Mouse (Mus musculus) stomach, postnatal 0 days (tissue): Measurements from ENCODE around the gene Shc4. TPM values are rescaled to one million over a fixed set of nuclear protein-coding genes. Genes with fewer than 3 reads are reported as not detected.
A peak's percentile ranks its signal among the peaks of the same experiment; 100 is the strongest.

Experiments used
- ATAC-seq: fragments of 200-750 bp; cut with Nextera tagmentation; 2 replicates; pipeline ENCODE4 v1.8.0; 2017; ENCODE audit not compliant: low FRiP score, low TSS enrichment
- DNase-seq: peaks from one replicate; pipeline ENCODE4 v3.0.0-alpha.2; 2016; ENCODE audit warnings: low spot score
- H3K27ac ChIP-seq: fragments of 300-500 bp; sonication (generic); replicated peaks from 2 replicates; pipeline ENCODE4 v1.5.1; 2014; ENCODE audit warnings: mild to moderate bottlenecking, control low read depth
- H3K27me3 ChIP-seq: fragments of 300-500 bp; sonication (generic); 2 replicates; pipeline ENCODE4 v1.6.1; 2014; ENCODE audit warnings: low read length; ENCODE audit not compliant: control insufficient read depth, insufficient read depth
- H3K36me3 ChIP-seq: fragments of 300-500 bp; sonication (generic); 2 replicates; pipeline ENCODE4 v1.6.1; 2014; ENCODE audit warnings: low read length, mixed read lengths; ENCODE audit not compliant: control insufficient read depth, insufficient read depth
- H3K4me1 ChIP-seq: fragments of 300-500 bp; sonication (generic); replicated peaks from 2 replicates; pipeline ENCODE4 v1.6.1; 2014; ENCODE audit warnings: antibody characterized with exemption; ENCODE audit not compliant: control insufficient read depth, insufficient read depth
- H3K4me2 ChIP-seq: fragments of 300-500 bp; sonication (generic); replicated peaks from 2 replicates; pipeline ENCODE4 v1.6.1; 2014; ENCODE audit warnings: low read depth, mild to moderate bottlenecking, control low read depth, moderate library complexity
- H3K4me3 ChIP-seq: fragments of 300-500 bp; sonication (generic); 2 replicates; pipeline ENCODE4 v1.5.1; 2014; ENCODE audit warnings: low read depth, low read length, control low read depth
- H3K9ac ChIP-seq: fragments of 300-500 bp; sonication (generic); 2 replicates; pipeline ENCODE4 v1.6.1; 2014; ENCODE audit warnings: mild to moderate bottlenecking, low read length, control low read depth, mixed read lengths
- H3K9me3 ChIP-seq: fragments of 300-500 bp; sonication (generic); 2 replicates; pipeline ENCODE4 v1.6.1; 2016; ENCODE audit warnings: low read length; ENCODE audit not compliant: control insufficient read depth
- CTCF ChIP-seq: IDR thresholded peaks from 2 replicates; pipeline ENCODE4 v1.5.1; 2016; ENCODE audit warnings: antibody characterized with exemption, low read depth, mild to moderate bottlenecking, moderate library complexity
- EP300 ChIP-seq: optimal IDR thresholded peaks from 2 replicates; pipeline ENCODE3; 2016; ENCODE audit warnings: antibody characterized with exemption
- WGBS: fragments of 180-500 bp; shearing (Covaris S2); extraction: QIAGEN DNeasy Blood & Tissue Kit; methylation state at CpG from one replicate; pipeline ENCODE4 v1.1.7; 2014; 5-methylcytosine and 5-hydroxymethylcytosine counted together
- polyA plus RNA-seq: library from polyadenylated mRNA; unstranded; fragments of >200 nt; fragmentation: Nextera tagmentation; extraction: Ambion mirVana; gene quantifications from 2 replicates; pipeline ENCODE4 v1.2.1, GENCODE M21; 2015

The Shc4 gene
- polyA plus RNA-seq, 1 experiment from 2014 or later: 1.1 TPM

DNA sequence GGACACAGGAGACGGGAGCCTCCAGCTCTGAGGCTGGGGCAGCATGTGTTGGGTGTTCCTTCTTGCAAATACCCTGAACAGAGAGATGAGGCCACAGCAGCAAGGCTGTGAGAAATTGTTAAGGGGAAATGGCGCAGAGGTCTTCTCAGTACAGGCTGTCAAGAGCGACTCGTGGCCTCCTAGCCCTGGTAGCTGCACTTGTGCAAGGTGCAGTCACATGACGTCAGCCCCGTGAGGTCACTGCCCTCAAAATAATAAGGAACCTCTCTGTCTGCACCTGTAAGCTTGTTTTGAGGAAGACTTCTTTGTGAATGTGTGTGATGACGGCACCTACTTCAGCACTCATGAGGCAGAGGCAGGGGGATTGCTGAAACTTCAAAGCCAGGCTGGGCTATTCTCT is 40.1 kb downstream of the Shc4 start:
- Histone ChIP-seq H3K9ac (no peak overlapping the region), H3K27ac (no peak overlapping the region), H3K36me3 (no peaks in the 10 kb centered on the region), H3K4me3 (no peak overlapping the region), H3K4me2 (no peak overlapping the region), H3K27me3 (no peaks in the 10 kb centered on the region), H3K9me3 (no peaks in the 10 kb centered on the region), H3K4me1 (no peaks in the 10 kb centered on the region)
- no peak for TF ChIP-seq EP300
- TF ChIP-seq CTCF: no peak
- 78% methylated on average over 7 of the region's 7 CpGs for WGBS
- ATAC-seq (no peak), DNase-seq (no peak)

DNA sequence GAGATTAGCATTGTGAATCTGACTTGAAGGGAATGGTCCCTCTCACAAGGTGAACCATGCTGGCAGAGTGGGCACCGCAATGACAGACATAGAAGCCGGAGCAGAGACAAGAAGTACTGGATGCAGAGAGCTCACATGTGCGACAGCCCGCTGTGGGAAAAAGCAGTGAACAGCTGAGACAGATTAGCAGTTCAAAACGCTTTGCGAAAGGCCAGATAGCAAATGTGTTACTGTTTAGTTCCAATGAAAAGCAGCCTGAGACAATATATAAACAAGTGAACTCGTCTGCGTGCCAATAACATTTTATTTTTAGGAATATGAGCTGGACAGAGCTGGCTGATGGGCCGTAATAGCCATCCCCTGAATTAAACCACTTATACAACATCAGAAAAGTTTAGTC is 42.1 kb downstream of the Shc4 start:
- H3K9me3 ChIP-seq: no peaks in the 10 kb centered on the region
- no peak for DNase-seq
- H3K36me3 ChIP-seq: no peaks in the 10 kb centered on the region
- no peak overlapping the region for H3K4me2 ChIP-seq
- peak; percentile 24; the same call in 1 of the 2 replicates for ATAC-seq
- no peak overlapping the region for H3K27ac ChIP-seq
- no peaks in the 10 kb centered on the region for H3K27me3 ChIP-seq
- no peak overlapping the region for H3K9ac ChIP-seq
- WGBS: 45% methylated on average over 9 of the region's 9 CpGs
- no peak for TF ChIP-seq CTCF
- no peak overlapping the region for H3K4me3 ChIP-seq
- no peaks in the 10 kb centered on the region for H3K4me1 ChIP-seq

GRCm38 (mm10) chr2:125672957-125673631 is 50.9 kb downstream of the Shc4 start, which contains the start of gene Eid1:
TSS of gene Eid1 (plus strand) at chr2:125673095.
- H3K9ac ChIP-seq: peak within 1 kb of the TSS; percentile 85
- H3K4me3 ChIP-seq: peak within 1 kb of the TSS; percentile 86
- ATAC-seq (peak; percentile 94), DNase-seq (peak; percentile 89)
- no peaks in the 10 kb centered on the region for H3K9me3 ChIP-seq
- peak within 1 kb of the TSS; percentile 65 for H3K4me2 ChIP-seq
- WGBS: under 1% methylated on average over 51 of the region's 79 CpGs
- H3K4me1 ChIP-seq: no peaks in the 10 kb centered on the region
- TF ChIP-seq EP300 (no peak), CTCF (no peak)
- no peaks in the 10 kb centered on the region for H3K27me3 ChIP-seq
- no peaks in the 10 kb centered on the region for H3K36me3 ChIP-seq
- peak within 1 kb of the TSS; percentile 83 for H3K27ac ChIP-seq

GRCm38 (mm10) chr2:125672568-125672956 is 51.4 kb downstream of the Shc4 start:
- Histone ChIP-seq H3K4me2 (peak overlapping the region; percentile 65), H3K9me3 (no peaks in the 10 kb centered on the region), H3K27ac (no peak overlapping the region; the same call in 1 of the 2 replicates), H3K27me3 (no peaks in the 10 kb centered on the region), H3K4me3 (peak overlapping the region; percentile 86), H3K9ac (peak overlapping the region; percentile 85), H3K4me1 (no peaks in the 10 kb centered on the region), H3K36me3 (no peaks in the 10 kb centered on the region)
- WGBS: 22% methylated on average over 8 of the region's 20 CpGs
- TF ChIP-seq EP300 (no peak), CTCF (0 out of 2 replicates have a peak, but pooled peaks have one; percentile 0)
- DNase-seq (no peak), ATAC-seq (no peak; the same call in 1 of the 2 replicates)

GRCm38 (mm10) chr2:125670846-125671245 is 53.1 kb downstream of the Shc4 start:
- WGBS: 35% methylated on average over 1 of the region's 1 CpGs
- TF ChIP-seq CTCF (peak; percentile 53), EP300 (no peak)
- no peaks in the 10 kb centered on the region for H3K9me3 ChIP-seq
- no peak overlapping the region for H3K9ac ChIP-seq
- ATAC-seq (no peak), DNase-seq (no peak)
- H3K27me3 ChIP-seq: no peaks in the 10 kb centered on the region
- no peaks in the 10 kb centered on the region for H3K36me3 ChIP-seq
- no peaks in the 10 kb centered on the region for H3K4me1 ChIP-seq
- H3K27ac ChIP-seq: no peak overlapping the region
- H3K4me3 ChIP-seq: no peak overlapping the region
- no peak overlapping the region for H3K4me2 ChIP-seq

DNA sequence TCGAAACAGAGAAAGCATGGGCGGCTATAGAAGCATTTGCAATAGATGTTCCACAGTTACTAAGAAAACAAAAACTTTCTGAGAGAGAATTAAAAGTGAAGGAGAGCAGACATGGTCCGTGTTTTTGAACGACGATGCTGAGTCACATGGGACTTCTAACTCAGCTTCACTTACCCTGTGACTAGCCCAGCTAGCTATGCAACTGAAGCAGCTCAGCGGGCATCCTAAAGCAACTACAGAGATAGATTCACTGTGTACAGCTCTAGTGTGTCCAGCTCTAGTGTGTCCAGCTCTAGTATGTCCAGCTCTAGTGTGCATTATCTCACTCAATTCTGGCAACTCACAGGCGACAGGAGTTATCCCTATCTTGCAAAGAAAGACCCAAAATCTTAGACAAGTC is 56.2 kb downstream of the Shc4 start:
- H3K4me1 ChIP-seq: no peaks in the 10 kb centered on the region
- no peaks in the 10 kb centered on the region for H3K27me3 ChIP-seq
- DNase-seq: no peak
- H3K27ac ChIP-seq: no peak overlapping the region
- H3K9me3 ChIP-seq: no peaks in the 10 kb centered on the region
- WGBS: 84% methylated on average over 7 of the region's 7 CpGs
- no peak overlapping the region for H3K9ac ChIP-seq
- no peaks in the 10 kb centered on the region for H3K36me3 ChIP-seq
- no peak for ATAC-seq
- no peak overlapping the region for H3K4me3 ChIP-seq
- TF ChIP-seq CTCF: no peak
- no peak for TF ChIP-seq EP300
- H3K4me2 ChIP-seq: no peak overlapping the region
